Mouse (Mus musculus) left cerebral cortex, adult 9 months (tissue): Measurements from ENCODE around the gene Casp3.
A peak's percentile ranks its signal among the peaks of the same experiment; 100 is the strongest.

Source experiments
- DNase-seq, 2 experiments: peaks; one replicate each; pipeline ENCODE4 v3.0.0; 2022; ENCODE audit warnings: low spot score in 2 of 2

Casp3 gene

GRCm38 (mm10) chr8:46606930-46607329 is 10.2 kb upstream of the Casp3 start:
- DNase-seq = no peak

- DNase-seq = no peak
Observed at GRCm38 (mm10) chr8:46611557-46611956, 5.5 kb upstream of the Casp3 start.

- peak in 1 of 2 experiments; percentile 20 for DNase-seq
Observed at GRCm38 (mm10) chr8:46612913-46613312, 4.2 kb upstream of the Casp3 start.

- peak; percentile 13 to 51 for DNase-seq
Observed at GRCm38 (mm10) chr8:46613377-46613776, 3.7 kb upstream of the Casp3 start.

- DNase-seq = no peak
Observed at GRCm38 (mm10) chr8:46615936-46616335, 1.2 kb upstream of the Casp3 start.

- DNase-seq = no peak
Observed at GRCm38 (mm10) chr8:46617690-46618620, 864 bp downstream of the Casp3 start.

GRCm38 (mm10) chr8:46618639-46619320 is 1.7 kb downstream of the Casp3 start:
- no peak for DNase-seq

- DNase-seq = no peak
Observed at GRCm38 (mm10) chr8:46622446-46623270, 5.6 kb downstream of the Casp3 start.

- no peak for DNase-seq
Observed at GRCm38 (mm10) chr8:46625166-46625565, 8.1 kb downstream of the Casp3 start.

- DNase-seq = no peak
Observed at GRCm38 (mm10) chr8:46626642-46627041, 9.6 kb downstream of the Casp3 start.

GRCm38 (mm10) chr8:46627881-46628280 is 10.8 kb downstream of the Casp3 start:
- no peak for DNase-seq

GRCm38 (mm10) chr8:46628645-46629044 is 11.6 kb downstream of the Casp3 start:
- DNase-seq = no peak

GRCm38 (mm10) chr8:46630422-46630821 is 13.3 kb downstream of the Casp3 start:
- no peak for DNase-seq

GRCm38 (mm10) chr8:46630932-46631331 is 13.8 kb downstream of the Casp3 start:
- DNase-seq = no peak

- DNase-seq = no peak
Observed at GRCm38 (mm10) chr8:46639010-46639571, 22.0 kb downstream of the Casp3 start.

- DNase-seq = no peak
Observed at GRCm38 (mm10) chr8:46639852-46640251, 22.8 kb downstream of the Casp3 start.

GRCm38 (mm10) chr8:46641272-46641671 is 24.2 kb downstream of the Casp3 start:
- DNase-seq = no peak

- DNase-seq = no peak
Observed at GRCm38 (mm10) chr8:46648421-46648820, 31.3 kb downstream of the Casp3 start.

GRCm38 (mm10) chr8:46651872-46652271 is 34.8 kb downstream of the Casp3 start:
- no peak for DNase-seq

- DNase-seq = no peak
Observed at GRCm38 (mm10) chr8:46655919-46656318, 38.8 kb downstream of the Casp3 start.

- DNase-seq = peak in 1 of 2 experiments; percentile 80
Observed at GRCm38 (mm10) chr8:46671496-46671895, 54.4 kb downstream of the Casp3 start.
